Mouse (Mus musculus): Measurements from ENCODE around the gene Ifi47. TPM values are rescaled to one million over a fixed set of nuclear protein-coding genes. Genes with fewer than 3 reads are reported as not detected.

Gene Ifi47
- total RNA-seq, 1 experiment: 0.22 TPM

DNA sequence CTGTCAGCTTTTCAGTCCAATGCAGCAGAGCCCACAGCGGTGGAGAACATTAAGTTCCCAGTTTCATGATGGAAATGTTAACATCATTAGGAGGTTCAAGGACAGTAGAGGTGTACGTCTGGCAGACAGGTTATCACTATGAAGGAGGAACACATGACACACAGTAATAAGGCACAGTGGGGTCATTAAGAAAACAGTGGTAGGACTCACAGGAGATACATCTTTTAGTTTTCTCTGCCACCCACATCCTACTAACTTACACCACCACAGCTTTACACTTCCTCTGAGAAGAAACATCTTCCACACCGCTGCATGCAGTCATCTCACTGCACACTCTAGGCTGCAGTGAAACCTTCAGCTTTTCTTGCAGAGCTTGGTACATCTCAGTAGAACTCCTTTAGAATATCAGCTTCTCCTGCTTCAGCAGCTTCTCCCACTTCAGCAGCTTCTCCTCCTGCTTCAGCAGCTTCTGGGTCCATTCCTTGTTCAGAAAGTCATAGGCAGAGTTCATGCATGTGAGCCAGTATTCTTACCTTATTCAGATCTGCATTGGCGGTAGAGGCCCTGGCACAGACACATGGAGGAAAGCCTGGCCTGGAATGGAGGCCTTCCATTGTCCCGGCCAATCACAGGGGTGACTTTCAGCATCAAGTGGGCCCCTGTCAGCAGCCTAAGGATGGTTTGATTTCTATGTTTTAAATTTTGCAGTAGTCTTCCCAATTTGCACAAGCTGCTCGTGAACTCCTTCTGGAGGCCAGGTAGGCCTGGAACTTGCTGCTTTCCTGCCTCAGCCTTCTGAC lies 17.7 kb downstream of the Ifi47 start:
- DNase-seq (ENCODE audit: low read depth, low spot score): no peak
- in situ Hi-C loops (cut with MboI; ENCODE audit: low sequenced_read_pairs in 2 of 2, unreplicated experiment in 2 of 2): no loop called here
- no peak overlapping the region for H3K9ac ChIP-seq (ENCODE audit: insufficient read depth, low read depth, low read length, poor library complexity, severe bottlenecking)
- no peak overlapping the region for H3K27ac ChIP-seq (ENCODE audit: insufficient read depth, low read depth, low read length, poor library complexity, severe bottlenecking)
- no peaks in the 10 kb centered on the region for H3K36me3 ChIP-seq (ENCODE audit: control insufficient read depth, insufficient read depth, low read length, poor library complexity, severe bottlenecking)
- TF ChIP-seq MAFK (IDR thresholded peaks at IDR 0.05; ENCODE audit: insufficient read depth, low read depth, low read length): no peak
- no peak for TF ChIP-seq ZC3H11A (IDR thresholded peaks at IDR 0.05; ENCODE audit: borderline replicate concordance, low read depth, low read length)
- TF ChIP-seq CHD2 (IDR thresholded peaks at IDR 0.05; ENCODE audit: low read depth, low read length): no peak
- no peak for TF ChIP-seq HCFC1 (IDR thresholded peaks at IDR 0.05; ENCODE audit: borderline replicate concordance, insufficient read depth, low read length)
- no peak for TF ChIP-seq ZNF384 (IDR thresholded peaks at IDR 0.05; ENCODE audit: low read depth, low read length)
- H3K4me3 ChIP-seq (ENCODE audit: insufficient read depth in 1 of 2, low read depth in 1 of 2, low read length in 2 of 2, poor library complexity in 1 of 2, severe bottlenecking in 1 of 2): no peak overlapping the region
- H3K4me1 ChIP-seq (ENCODE audit: control insufficient read depth in 2 of 2, insufficient read depth in 2 of 2, low read length in 2 of 2, poor library complexity in 1 of 2): no peaks in the 10 kb centered on the region
- H3K9me3 ChIP-seq (ENCODE audit: control insufficient read depth, insufficient read depth, low read depth, low read length): no peaks in the 10 kb centered on the region

DNA sequence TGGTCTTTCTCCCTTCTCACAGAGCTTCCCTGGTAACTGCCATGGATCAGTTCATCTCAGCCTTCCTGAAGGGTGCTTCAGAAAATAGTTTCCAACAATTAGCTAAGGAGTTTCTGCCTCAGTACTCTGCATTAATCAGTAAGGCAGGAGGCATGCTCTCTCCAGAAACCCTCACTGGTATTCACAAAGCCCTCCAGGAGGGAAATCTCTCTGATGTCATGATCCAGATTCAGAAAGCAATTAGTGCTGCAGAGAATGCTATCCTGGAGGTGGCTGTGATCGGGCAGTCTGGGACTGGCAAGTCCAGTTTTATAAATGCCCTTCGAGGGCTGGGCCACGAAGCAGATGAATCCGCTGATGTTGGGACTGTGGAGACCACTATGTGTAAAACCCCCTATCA lies 19.0 kb downstream of the Ifi47 start:
- H3K4me3 ChIP-seq (ENCODE audit: insufficient read depth in 1 of 2, low read depth in 1 of 2, low read length in 2 of 2, poor library complexity in 1 of 2, severe bottlenecking in 1 of 2): no peak overlapping the region
- no peak overlapping the region for H3K27ac ChIP-seq (ENCODE audit: insufficient read depth, low read depth, low read length, poor library complexity, severe bottlenecking)
- DNase-seq (ENCODE audit: low read depth, low spot score): no peak
- no peaks in the 10 kb centered on the region for H3K4me1 ChIP-seq (ENCODE audit: control insufficient read depth in 2 of 2, insufficient read depth in 2 of 2, low read length in 2 of 2, poor library complexity in 1 of 2)
- TF ChIP-seq CHD2 (IDR thresholded peaks at IDR 0.05; ENCODE audit: low read depth, low read length) (no peak), HCFC1 (IDR thresholded peaks at IDR 0.05; ENCODE audit: borderline replicate concordance, insufficient read depth, low read length) (no peak), MAFK (IDR thresholded peaks at IDR 0.05; ENCODE audit: insufficient read depth, low read depth, low read length) (no peak), ZNF384 (IDR thresholded peaks at IDR 0.05; ENCODE audit: low read depth, low read length) (no peak), ZC3H11A (IDR thresholded peaks at IDR 0.05; ENCODE audit: borderline replicate concordance, low read depth, low read length) (no peak)
- in situ Hi-C loops (cut with MboI; ENCODE audit: low sequenced_read_pairs in 2 of 2, unreplicated experiment in 2 of 2): loop anchor here in 1 of 2 experiments (5.0 kb wide), 1 partner anchor 223 kb away; the partner anchor contains the start of gene Irgm1
- no peaks in the 10 kb centered on the region for H3K36me3 ChIP-seq (ENCODE audit: control insufficient read depth, insufficient read depth, low read length, poor library complexity, severe bottlenecking)
- H3K9me3 ChIP-seq (ENCODE audit: control insufficient read depth, insufficient read depth, low read depth, low read length): no peaks in the 10 kb centered on the region
- H3K9ac ChIP-seq (ENCODE audit: insufficient read depth, low read depth, low read length, poor library complexity, severe bottlenecking): no peak overlapping the region

DNA sequence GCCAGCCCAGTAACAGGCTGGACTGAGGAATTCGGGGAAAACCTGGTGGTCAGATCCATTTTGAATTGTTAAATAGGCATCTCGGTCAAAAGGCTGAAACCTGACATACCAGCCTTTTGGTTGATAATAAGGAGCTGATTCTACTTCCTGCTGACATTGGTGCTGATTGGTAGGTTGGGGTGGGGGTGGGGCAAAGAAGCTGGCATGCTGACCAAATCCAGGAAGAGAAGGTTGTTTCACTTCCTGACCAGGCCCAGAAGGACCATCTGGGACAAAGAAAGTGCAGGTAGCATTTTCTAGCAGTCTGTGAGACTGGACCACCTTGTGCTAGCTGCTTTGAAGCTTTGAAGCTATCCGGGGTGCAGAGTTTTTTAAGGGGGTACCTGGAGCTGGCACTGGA lies 24.0 kb downstream of the Ifi47 start:
- H3K36me3 ChIP-seq (ENCODE audit: control insufficient read depth, insufficient read depth, low read length, poor library complexity, severe bottlenecking): no peaks in the 10 kb centered on the region
- in situ Hi-C loops (cut with MboI; ENCODE audit: low sequenced_read_pairs in 2 of 2, unreplicated experiment in 2 of 2): loop anchor here in 1 of 2 experiments (10.0 kb wide), 1 partner anchor 326 kb away; no protein-coding TSS in a partner anchor
- DNase-seq (ENCODE audit: low read depth, low spot score): no peak

DNA sequence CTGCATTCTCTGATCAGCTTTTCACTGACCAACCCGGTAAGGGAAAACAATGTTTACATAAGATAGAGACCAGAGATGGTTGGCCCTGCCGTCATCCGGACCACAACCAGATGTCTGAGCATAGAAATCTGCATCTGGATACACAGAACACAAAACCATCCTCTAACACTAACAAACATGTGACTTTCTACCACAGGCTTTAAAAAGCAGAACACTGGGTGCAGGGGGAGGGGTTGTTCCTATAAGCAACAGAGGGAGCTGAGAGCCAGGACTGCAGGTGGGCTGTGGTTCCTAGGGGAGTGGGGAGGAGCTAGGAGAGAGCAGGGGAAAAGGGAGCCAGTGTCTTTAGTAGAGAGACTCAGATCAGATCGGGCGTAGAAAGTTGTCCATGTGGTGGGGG lies 25.1 kb downstream of the Ifi47 start:
- no peaks in the 10 kb centered on the region for H3K36me3 ChIP-seq (ENCODE audit: control insufficient read depth, insufficient read depth, low read length, poor library complexity, severe bottlenecking)
- no peak for DNase-seq (ENCODE audit: low read depth, low spot score)
- no peak overlapping the region for H3K27ac ChIP-seq (ENCODE audit: insufficient read depth, low read depth, low read length, poor library complexity, severe bottlenecking)
- no peak for TF ChIP-seq HCFC1 (IDR thresholded peaks at IDR 0.05; ENCODE audit: borderline replicate concordance, insufficient read depth, low read length)
- TF ChIP-seq ZNF384 (IDR thresholded peaks at IDR 0.05; ENCODE audit: low read depth, low read length): no peak
- no peak for TF ChIP-seq MAFK (IDR thresholded peaks at IDR 0.05; ENCODE audit: insufficient read depth, low read depth, low read length)
- TF ChIP-seq CHD2 (IDR thresholded peaks at IDR 0.05; ENCODE audit: low read depth, low read length): no peak
- no peak for TF ChIP-seq ZC3H11A (IDR thresholded peaks at IDR 0.05; ENCODE audit: borderline replicate concordance, low read depth, low read length)
- in situ Hi-C loops (cut with MboI; ENCODE audit: low sequenced_read_pairs in 2 of 2, unreplicated experiment in 2 of 2): loop anchor here in 1 of 2 experiments (10.0 kb wide), 1 partner anchor 327 kb away; no protein-coding TSS in a partner anchor
- no peaks in the 10 kb centered on the region for H3K9me3 ChIP-seq (ENCODE audit: control insufficient read depth, insufficient read depth, low read depth, low read length)
- H3K9ac ChIP-seq (ENCODE audit: insufficient read depth, low read depth, low read length, poor library complexity, severe bottlenecking): no peak overlapping the region
- no peak overlapping the region for H3K4me3 ChIP-seq (ENCODE audit: insufficient read depth in 1 of 2, low read depth in 1 of 2, low read length in 2 of 2, poor library complexity in 1 of 2, severe bottlenecking in 1 of 2)
- no peaks in the 10 kb centered on the region for H3K4me1 ChIP-seq (ENCODE audit: control insufficient read depth in 2 of 2, insufficient read depth in 2 of 2, low read length in 2 of 2, poor library complexity in 1 of 2)

More for the DNA sequence above, 24.0 kb downstream of the Ifi47 start:
- no peaks in the 10 kb centered on the region for H3K9me3 ChIP-seq (ENCODE audit: control insufficient read depth, insufficient read depth, low read depth, low read length)
- H3K9ac ChIP-seq (ENCODE audit: insufficient read depth, low read depth, low read length, poor library complexity, severe bottlenecking): no peak overlapping the region
- no peak overlapping the region for H3K27ac ChIP-seq (ENCODE audit: insufficient read depth, low read depth, low read length, poor library complexity, severe bottlenecking)
- no peaks in the 10 kb centered on the region for H3K4me1 ChIP-seq (ENCODE audit: control insufficient read depth in 2 of 2, insufficient read depth in 2 of 2, low read length in 2 of 2, poor library complexity in 1 of 2)
- H3K4me3 ChIP-seq (ENCODE audit: insufficient read depth in 1 of 2, low read depth in 1 of 2, low read length in 2 of 2, poor library complexity in 1 of 2, severe bottlenecking in 1 of 2): no peak overlapping the region
- TF ChIP-seq MAFK (IDR thresholded peaks at IDR 0.05; ENCODE audit: insufficient read depth, low read depth, low read length) (no peak), ZC3H11A (IDR thresholded peaks at IDR 0.05; ENCODE audit: borderline replicate concordance, low read depth, low read length) (no peak), HCFC1 (IDR thresholded peaks at IDR 0.05; ENCODE audit: borderline replicate concordance, insufficient read depth, low read length) (no peak), ZNF384 (IDR thresholded peaks at IDR 0.05; ENCODE audit: low read depth, low read length) (no peak), CHD2 (IDR thresholded peaks at IDR 0.05; ENCODE audit: low read depth, low read length) (no peak)
